Mouse (Mus musculus): ENCODE results near the gene Sfta2. TPM values are rescaled to one million over a fixed set of nuclear protein-coding genes. Genes with fewer than 3 reads are reported as not detected.
A peak's percentile ranks its signal among the peaks of the same experiment; 100 is the strongest.

The Sfta2 gene
- polyA plus RNA-seq (2014; fragmentation: Nextera tagmentation; extraction: Ambion mirVana) = 0.51 TPM in 1 of 2 replicates, not detected in the other

GRCm38 (mm10) chr17:35601249-35601648 is at the start of gene Sfta2:
Gene Sfta2, plus strand, starts transcription at chr17:35601549.
- WGBS = 58% methylated on average over 2 of the region's 2 CpGs
- ATAC-seq (no peak), DNase-seq (ENCODE audit: low spot score) (no peak)
- Histone ChIP-seq H3K27me3 (replicated peaks; ENCODE audit: control insufficient read depth, insufficient read depth, low read length) (no peaks in the 10 kb centered on the region), H3K27ac (ENCODE audit: low read depth, low read length) (no peak within 1 kb of the TSS), H3K4me2 (ENCODE audit: low read length) (no peak within 1 kb of the TSS), H3K36me3 (ENCODE audit: control insufficient read depth, insufficient read depth, low read length) (no peaks in the 10 kb centered on the region), H3K9me3 (replicated peaks; ENCODE audit: control insufficient read depth, low read length) (no peaks in the 10 kb centered on the region), H3K4me3 (ENCODE audit: low read depth, low read length) (no peak within 1 kb of the TSS), H3K4me1 (ENCODE audit: control insufficient read depth, insufficient read depth, low read length) (no peaks in the 10 kb centered on the region), H3K9ac (ENCODE audit: low read length) (no peak within 1 kb of the TSS)

GRCm38 (mm10) chr17:35551881-35552414 is 49.4 kb upstream of the Sfta2 start, which contains the start of gene Cdsn:
Gene Cdsn, plus strand, starts transcription at chr17:35552128.
- Histone ChIP-seq H3K4me1 (ENCODE audit: control insufficient read depth, insufficient read depth, low read length) (0 out of 2 replicates have a peak, but pooled peaks cover 3% of the 10 kb centered on the region), H3K27ac (ENCODE audit: low read depth, low read length) (no peak within 1 kb of the TSS), H3K4me3 (ENCODE audit: low read depth, low read length) (no peak within 1 kb of the TSS), H3K9ac (ENCODE audit: low read length) (no peak within 1 kb of the TSS), H3K9me3 (replicated peaks; ENCODE audit: control insufficient read depth, low read length) (no peaks in the 10 kb centered on the region), H3K27me3 (replicated peaks; ENCODE audit: control insufficient read depth, insufficient read depth, low read length) (no peaks in the 10 kb centered on the region), H3K4me2 (ENCODE audit: low read length) (no peak within 1 kb of the TSS), H3K36me3 (ENCODE audit: control insufficient read depth, insufficient read depth, low read length) (no peaks in the 10 kb centered on the region)
- no peak for DNase-seq (ENCODE audit: low spot score)
- ATAC-seq = no peak
- 83% methylated on average over 10 of the region's 10 CpGs for WGBS

GRCm38 (mm10) chr17:35554321-35554720 is 47.0 kb upstream of the Sfta2 start:
- Histone ChIP-seq H3K27me3 (replicated peaks; ENCODE audit: control insufficient read depth, insufficient read depth, low read length) (no peaks in the 10 kb centered on the region), H3K27ac (ENCODE audit: low read depth, low read length) (no peak overlapping the region), H3K4me2 (ENCODE audit: low read length) (no peak overlapping the region), H3K9me3 (replicated peaks; ENCODE audit: control insufficient read depth, low read length) (no peaks in the 10 kb centered on the region), H3K4me3 (ENCODE audit: low read depth, low read length) (no peak overlapping the region), H3K9ac (ENCODE audit: low read length) (no peak overlapping the region), H3K36me3 (ENCODE audit: control insufficient read depth, insufficient read depth, low read length) (no peaks in the 10 kb centered on the region), H3K4me1 (ENCODE audit: control insufficient read depth, insufficient read depth, low read length) (0 out of 2 replicates have a peak, but pooled peaks cover 3% of the 10 kb centered on the region)
- ATAC-seq = no peak
- DNase-seq (ENCODE audit: low spot score) = no peak
- WGBS = 79% methylated on average over 5 of the region's 5 CpGs

- Histone ChIP-seq H3K27ac (ENCODE audit: low read depth, low read length) (no peak overlapping the region), H3K36me3 (ENCODE audit: control insufficient read depth, insufficient read depth, low read length) (no peaks in the 10 kb centered on the region), H3K4me2 (ENCODE audit: low read length) (no peak overlapping the region), H3K9me3 (replicated peaks; ENCODE audit: control insufficient read depth, low read length) (no peaks in the 10 kb centered on the region), H3K4me1 (ENCODE audit: control insufficient read depth, insufficient read depth, low read length) (no peaks in the 10 kb centered on the region), H3K27me3 (replicated peaks; ENCODE audit: control insufficient read depth, insufficient read depth, low read length) (no peaks in the 10 kb centered on the region), H3K4me3 (ENCODE audit: low read depth, low read length) (no peak overlapping the region), H3K9ac (ENCODE audit: low read length) (no peak overlapping the region)
- ATAC-seq (no peak), DNase-seq (ENCODE audit: low spot score) (no peak)
- 93% methylated on average over 17 of the region's 18 CpGs for WGBS
These were observed 46.5 kb upstream of the Sfta2 start for GRCm38 (mm10) chr17:35554761-35555397.

- H3K9ac ChIP-seq (ENCODE audit: low read length) = no peak overlapping the region
- DNase-seq (ENCODE audit: low spot score) = no peak
- H3K36me3 ChIP-seq (ENCODE audit: control insufficient read depth, insufficient read depth, low read length) = no peaks in the 10 kb centered on the region
- no peaks in the 10 kb centered on the region for H3K27me3 ChIP-seq (replicated peaks; ENCODE audit: control insufficient read depth, insufficient read depth, low read length)
- no peak for ATAC-seq
- no peaks in the 10 kb centered on the region for H3K4me1 ChIP-seq (ENCODE audit: control insufficient read depth, insufficient read depth, low read length)
- H3K4me2 ChIP-seq (ENCODE audit: low read length) = no peak overlapping the region
- no peak overlapping the region for H3K4me3 ChIP-seq (ENCODE audit: low read depth, low read length)
- 91% methylated on average over 13 of the region's 13 CpGs for WGBS
- H3K9me3 ChIP-seq (replicated peaks; ENCODE audit: control insufficient read depth, low read length) = no peaks in the 10 kb centered on the region
- no peak overlapping the region for H3K27ac ChIP-seq (ENCODE audit: low read depth, low read length)
These were observed 45.1 kb upstream of the Sfta2 start for GRCm38 (mm10) chr17:35556186-35556765.

GRCm38 (mm10) chr17:35556812-35557211 is 44.5 kb upstream of the Sfta2 start:
- no peak for ATAC-seq
- Histone ChIP-seq H3K4me3 (ENCODE audit: low read depth, low read length) (no peak overlapping the region), H3K27ac (ENCODE audit: low read depth, low read length) (no peak overlapping the region), H3K36me3 (ENCODE audit: control insufficient read depth, insufficient read depth, low read length) (no peaks in the 10 kb centered on the region), H3K4me2 (ENCODE audit: low read length) (no peak overlapping the region), H3K9ac (ENCODE audit: low read length) (no peak overlapping the region), H3K27me3 (replicated peaks; ENCODE audit: control insufficient read depth, insufficient read depth, low read length) (no peaks in the 10 kb centered on the region), H3K9me3 (replicated peaks; ENCODE audit: control insufficient read depth, low read length) (no peaks in the 10 kb centered on the region), H3K4me1 (ENCODE audit: control insufficient read depth, insufficient read depth, low read length) (no peaks in the 10 kb centered on the region)
- DNase-seq (ENCODE audit: low spot score) = peak; percentile 59
- WGBS = 30% methylated on average over 5 of the region's 5 CpGs

- H3K9me3 ChIP-seq (replicated peaks; ENCODE audit: control insufficient read depth, low read length) = no peaks in the 10 kb centered on the region
- ATAC-seq = no peak
- H3K9ac ChIP-seq (ENCODE audit: low read length) = no peak overlapping the region
- no peak overlapping the region for H3K27ac ChIP-seq (ENCODE audit: low read depth, low read length)
- no peaks in the 10 kb centered on the region for H3K36me3 ChIP-seq (ENCODE audit: control insufficient read depth, insufficient read depth, low read length)
- 78% methylated on average over 9 of the region's 9 CpGs for WGBS
- DNase-seq (ENCODE audit: low spot score) = no peak
- H3K4me1 ChIP-seq (ENCODE audit: control insufficient read depth, insufficient read depth, low read length) = no peaks in the 10 kb centered on the region
- no peak overlapping the region for H3K4me2 ChIP-seq (ENCODE audit: low read length)
- no peaks in the 10 kb centered on the region for H3K27me3 ChIP-seq (replicated peaks; ENCODE audit: control insufficient read depth, insufficient read depth, low read length)
- no peak overlapping the region for H3K4me3 ChIP-seq (ENCODE audit: low read depth, low read length)
These were observed 44.0 kb upstream of the Sfta2 start for GRCm38 (mm10) chr17:35557351-35557750.

- no peak overlapping the region for H3K9ac ChIP-seq (ENCODE audit: low read length)
- H3K4me1 ChIP-seq (ENCODE audit: control insufficient read depth, insufficient read depth, low read length) = no peaks in the 10 kb centered on the region
- H3K4me3 ChIP-seq (ENCODE audit: low read depth, low read length) = no peak overlapping the region
- no peak for DNase-seq (ENCODE audit: low spot score)
- H3K27ac ChIP-seq (ENCODE audit: low read depth, low read length) = no peak overlapping the region
- H3K9me3 ChIP-seq (replicated peaks; ENCODE audit: control insufficient read depth, low read length) = no peaks in the 10 kb centered on the region
- H3K4me2 ChIP-seq (ENCODE audit: low read length) = no peak overlapping the region
- 56% methylated on average over 8 of the region's 8 CpGs for whole genome bisulfite sequencing
- no peak for ATAC-seq
- H3K36me3 ChIP-seq (ENCODE audit: control insufficient read depth, insufficient read depth, low read length) = no peaks in the 10 kb centered on the region
- no peaks in the 10 kb centered on the region for H3K27me3 ChIP-seq (replicated peaks; ENCODE audit: control insufficient read depth, insufficient read depth, low read length)
These were observed 43.1 kb upstream of the Sfta2 start for GRCm38 (mm10) chr17:35558216-35558615.

GRCm38 (mm10) chr17:35567150-35567549 is 34.2 kb upstream of the Sfta2 start, which contains the start of gene 2300002M23Rik:
Gene 2300002M23Rik, plus strand, starts transcription at chr17:35567450.
- Histone ChIP-seq H3K4me3 (ENCODE audit: low read depth, low read length) (no peak within 1 kb of the TSS), H3K27me3 (replicated peaks; ENCODE audit: control insufficient read depth, insufficient read depth, low read length) (peaks cover 4% of the 10 kb centered on the region; the same call in 1 of the 2 replicates), H3K36me3 (ENCODE audit: control insufficient read depth, insufficient read depth, low read length) (no peaks in the 10 kb centered on the region), H3K27ac (ENCODE audit: low read depth, low read length) (no peak within 1 kb of the TSS), H3K4me2 (ENCODE audit: low read length) (no peak within 1 kb of the TSS), H3K9ac (ENCODE audit: low read length) (no peak within 1 kb of the TSS), H3K4me1 (ENCODE audit: control insufficient read depth, insufficient read depth, low read length) (peaks cover 4% of the 10 kb centered on the region; the same call in 1 of the 2 replicates), H3K9me3 (replicated peaks; ENCODE audit: control insufficient read depth, low read length) (no peaks in the 10 kb centered on the region)
- 61% methylated on average over 3 of the region's 3 CpGs for WGBS
- DNase-seq (ENCODE audit: low spot score) = no peak
- ATAC-seq = no peak

All from forebrain, embryonic 14.5 days (tissue).